Mouse (Mus musculus): ENCODE measurements around the gene Eln.

DNA sequence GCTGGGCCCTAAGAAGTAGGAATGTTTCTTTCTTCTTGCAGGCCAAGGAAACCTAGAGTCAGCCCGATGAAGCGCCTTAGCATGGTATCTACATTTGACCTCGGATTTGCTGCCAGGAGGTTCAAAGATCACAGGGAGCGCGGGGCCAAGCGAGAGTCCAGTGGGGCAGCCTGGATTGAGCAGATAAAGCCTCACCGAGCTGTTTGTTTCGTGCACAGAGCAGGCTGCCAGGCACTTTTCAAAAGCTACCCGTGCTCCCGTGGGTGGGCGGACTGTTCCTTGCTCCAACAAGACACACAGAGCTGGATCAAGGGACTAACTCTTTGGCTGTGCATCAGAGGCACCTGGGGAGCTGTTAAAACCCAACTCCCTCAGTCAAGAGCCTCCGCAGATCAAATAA lies 3.1 kb downstream of the Eln start:
- TF ChIP-seq EP300 (optimal IDR thresholded peaks at IDR 0.05) (no peak), CTCF (IDR thresholded peaks at IDR 0.05; ENCODE audit: low read depth) (no peak)
